Mouse (Mus musculus): ENCODE data around the gene Etaa1.

- TF ChIP-seq CTCF (IDR thresholded peaks at IDR 0.05; ENCODE audit: control insufficient read depth, insufficient read depth, insufficient replicate concordance, low read depth, low read length) (no peak), POLR2A (IDR thresholded peaks at IDR 0.05; ENCODE audit: control insufficient read depth, low read depth, low read length) (no peak)
Measured at GRCm38 (mm10) chr11:17939168-17939567, 14.5 kb downstream of the Etaa1 start.
